Mouse (Mus musculus) midbrain, embryonic 10.5 days (tissue): ENCODE measurements at regions not wholly inside any gene's neighbourhood (a gene's known extent, or its start where the extent isn't known, plus 50 kb on each side); places are given as distances from the start of the nearest gene placed in this dataset.

Experiments used
- DNase-seq: peaks from one replicate; pipeline ENCODE4 v3.0.0-alpha.2; 2017; ENCODE audit warnings: low spot score
- H3K27ac ChIP-seq: fragments of 300-500 bp; sonication (generic); replicated peaks from 2 replicates; pipeline ENCODE4 v1.5.1; 2016; ENCODE audit warnings: mild to moderate bottlenecking
- H3K27me3 ChIP-seq: fragments of 300-500 bp; sonication (generic); 2 replicates; pipeline ENCODE4 v1.6.1; 2016; ENCODE audit warnings: low read depth, mild to moderate bottlenecking; ENCODE audit not compliant: poor library complexity, severe bottlenecking
- H3K36me3 ChIP-seq: fragments of 300-500 bp; sonication (generic); 2 replicates; pipeline ENCODE4 v1.6.1; 2016; ENCODE audit warnings: mild to moderate bottlenecking, moderate library complexity
- H3K4me1 ChIP-seq: fragments of 300-500 bp; sonication (generic); 2 replicates; pipeline ENCODE4 v1.6.1; 2016
- H3K4me3 ChIP-seq: fragments of 300-500 bp; sonication (generic); 2 replicates; pipeline ENCODE4 v1.5.1; 2016; ENCODE audit warnings: mild to moderate bottlenecking, moderate library complexity
- H3K9me3 ChIP-seq: fragments of 300-500 bp; sonication (generic); replicated peaks from 2 replicates; pipeline ENCODE4 v1.6.1; 2016; ENCODE audit warnings: mild to moderate bottlenecking
- WGBS: fragments of 180-500 bp; shearing (Covaris S2); methylation state at CpG from one replicate; pipeline ENCODE4 v1.1.7; 2016; 5-methylcytosine and 5-hydroxymethylcytosine counted together

GRCm38 (mm10) chr5:41476001-41476400 is 232.0 kb downstream of the Rab28 start:
- Histone ChIP-seq H3K4me3 (no peak overlapping the region), H3K4me1 (no peaks in the 10 kb centered on the region), H3K27me3 (no peaks in the 10 kb centered on the region), H3K27ac (no peak overlapping the region), H3K9me3 (no peaks in the 10 kb centered on the region), H3K36me3 (no peaks in the 10 kb centered on the region)
- DNase-seq = no peak
- WGBS = 85% methylated on average over 3 of the region's 3 CpGs

- no peak for DNase-seq
- Histone ChIP-seq H3K36me3 (no peaks in the 10 kb centered on the region), H3K4me1 (no peaks in the 10 kb centered on the region), H3K27me3 (no peaks in the 10 kb centered on the region), H3K4me3 (no peak overlapping the region), H3K9me3 (no peaks in the 10 kb centered on the region), H3K27ac (no peak overlapping the region)
- WGBS = 86% methylated on average over 2 of the region's 2 CpGs
These were observed 262.4 kb downstream of the Rab28 start for GRCm38 (mm10) chr5:41445512-41446005.

- Histone ChIP-seq H3K36me3 (no peaks in the 10 kb centered on the region), H3K27ac (no peak overlapping the region), H3K9me3 (no peaks in the 10 kb centered on the region), H3K4me1 (no peaks in the 10 kb centered on the region), H3K4me3 (no peak overlapping the region), H3K27me3 (no peaks in the 10 kb centered on the region)
- DNase-seq = no peak
- 92% methylated on average over 1 of the region's 1 CpGs for WGBS
These were observed 266.9 kb downstream of the Rab28 start for GRCm38 (mm10) chr5:41441081-41441480.

GRCm38 (mm10) chr5:41419121-41419874 is 288.7 kb downstream of the Rab28 start:
- 79% methylated on average over 6 of the region's 6 CpGs for WGBS
- DNase-seq = no peak
- no peaks in the 10 kb centered on the region for H3K27me3 ChIP-seq
- no peaks in the 10 kb centered on the region for H3K4me1 ChIP-seq
- H3K9me3 ChIP-seq = no peaks in the 10 kb centered on the region
- H3K27ac ChIP-seq = no peak overlapping the region
- no peak overlapping the region for H3K4me3 ChIP-seq
- H3K36me3 ChIP-seq = no peaks in the 10 kb centered on the region

- no peak overlapping the region for H3K4me3 ChIP-seq
- H3K4me1 ChIP-seq = no peaks in the 10 kb centered on the region
- no peak for DNase-seq
- no peaks in the 10 kb centered on the region for H3K36me3 ChIP-seq
- WGBS = 75% methylated on average over 6 of the region's 6 CpGs
- H3K27ac ChIP-seq = no peak overlapping the region
- H3K9me3 ChIP-seq = no peaks in the 10 kb centered on the region
- no peaks in the 10 kb centered on the region for H3K27me3 ChIP-seq
These were observed 298.8 kb downstream of the Rab28 start for GRCm38 (mm10) chr5:41409070-41409668.

GRCm38 (mm10) chr5:41392802-41393234 is 315.1 kb downstream of the Rab28 start:
- H3K4me3 ChIP-seq = no peak overlapping the region
- WGBS = 95% methylated on average over 14 of the region's 14 CpGs
- no peaks in the 10 kb centered on the region for H3K27me3 ChIP-seq
- no peak for DNase-seq
- no peaks in the 10 kb centered on the region for H3K4me1 ChIP-seq
- no peaks in the 10 kb centered on the region for H3K36me3 ChIP-seq
- no peak overlapping the region for H3K27ac ChIP-seq
- no peaks in the 10 kb centered on the region for H3K9me3 ChIP-seq

GRCm38 (mm10) chr5:41392137-41392554 is 315.8 kb downstream of the Rab28 start:
- no peaks in the 10 kb centered on the region for H3K36me3 ChIP-seq
- WGBS = 86% methylated on average over 9 of the region's 9 CpGs
- H3K4me1 ChIP-seq = no peaks in the 10 kb centered on the region
- no peak overlapping the region for H3K27ac ChIP-seq
- H3K4me3 ChIP-seq = no peak overlapping the region
- no peaks in the 10 kb centered on the region for H3K9me3 ChIP-seq
- H3K27me3 ChIP-seq = no peaks in the 10 kb centered on the region
- DNase-seq = no peak

- H3K9me3 ChIP-seq = no peaks in the 10 kb centered on the region
- DNase-seq = no peak
- no peak overlapping the region for H3K27ac ChIP-seq
- 75% methylated on average over 3 of the region's 3 CpGs for WGBS
- no peaks in the 10 kb centered on the region for H3K27me3 ChIP-seq
- no peak overlapping the region for H3K4me3 ChIP-seq
- no peaks in the 10 kb centered on the region for H3K36me3 ChIP-seq
- no peaks in the 10 kb centered on the region for H3K4me1 ChIP-seq
These were observed 334.5 kb downstream of the Rab28 start for GRCm38 (mm10) chr5:41373409-41373808.

GRCm38 (mm10) chr5:41371461-41371860 is 336.5 kb downstream of the Rab28 start:
- H3K27ac ChIP-seq = no peak overlapping the region
- no peaks in the 10 kb centered on the region for H3K36me3 ChIP-seq
- H3K27me3 ChIP-seq = no peaks in the 10 kb centered on the region
- DNase-seq = no peak
- H3K9me3 ChIP-seq = no peaks in the 10 kb centered on the region
- no peak overlapping the region for H3K4me3 ChIP-seq
- 86% methylated on average over 4 of the region's 4 CpGs for WGBS
- no peaks in the 10 kb centered on the region for H3K4me1 ChIP-seq

- peak; percentile 20 for DNase-seq
- no peak overlapping the region for H3K27ac ChIP-seq
- WGBS = 74% methylated on average over 4 of the region's 4 CpGs
- H3K4me1 ChIP-seq = no peaks in the 10 kb centered on the region
- H3K4me3 ChIP-seq = no peak overlapping the region
- no peaks in the 10 kb centered on the region for H3K9me3 ChIP-seq
- no peaks in the 10 kb centered on the region for H3K36me3 ChIP-seq
- H3K27me3 ChIP-seq = no peaks in the 10 kb centered on the region
These were observed 337.6 kb downstream of the Rab28 start for GRCm38 (mm10) chr5:41370356-41370755.

GRCm38 (mm10) chr5:41369907-41370306 is 338.1 kb downstream of the Rab28 start:
- H3K4me3 ChIP-seq = no peak overlapping the region
- DNase-seq = no peak
- H3K9me3 ChIP-seq = no peaks in the 10 kb centered on the region
- no peaks in the 10 kb centered on the region for H3K4me1 ChIP-seq
- 66% methylated on average over 3 of the region's 3 CpGs for WGBS
- H3K36me3 ChIP-seq = no peaks in the 10 kb centered on the region
- H3K27me3 ChIP-seq = no peaks in the 10 kb centered on the region
- H3K27ac ChIP-seq = no peak overlapping the region

GRCm38 (mm10) chr5:41365883-41366282 is 342.1 kb downstream of the Rab28 start:
- DNase-seq = no peak
- no peak overlapping the region for H3K27ac ChIP-seq
- H3K4me1 ChIP-seq = no peaks in the 10 kb centered on the region
- H3K9me3 ChIP-seq = no peaks in the 10 kb centered on the region
- no peaks in the 10 kb centered on the region for H3K36me3 ChIP-seq
- no peak overlapping the region for H3K4me3 ChIP-seq
- no peaks in the 10 kb centered on the region for H3K27me3 ChIP-seq
- WGBS = 87% methylated on average over 4 of the region's 4 CpGs

GRCm38 (mm10) chr5:41348410-41348821 is 359.5 kb downstream of the Rab28 start:
- no peak for DNase-seq
- H3K36me3 ChIP-seq = no peaks in the 10 kb centered on the region
- H3K9me3 ChIP-seq = no peaks in the 10 kb centered on the region
- H3K27ac ChIP-seq = no peak overlapping the region
- WGBS = 78% methylated on average over 2 of the region's 2 CpGs
- no peak overlapping the region for H3K4me3 ChIP-seq
- no peaks in the 10 kb centered on the region for H3K27me3 ChIP-seq
- H3K4me1 ChIP-seq = no peaks in the 10 kb centered on the region
